Mouse (Mus musculus): ENCODE measurements at regions not wholly inside any gene's neighbourhood (a gene's known extent, or its start where the extent isn't known, plus 50 kb on each side); places are given as distances from the start of the nearest gene placed in this dataset.

DNA sequence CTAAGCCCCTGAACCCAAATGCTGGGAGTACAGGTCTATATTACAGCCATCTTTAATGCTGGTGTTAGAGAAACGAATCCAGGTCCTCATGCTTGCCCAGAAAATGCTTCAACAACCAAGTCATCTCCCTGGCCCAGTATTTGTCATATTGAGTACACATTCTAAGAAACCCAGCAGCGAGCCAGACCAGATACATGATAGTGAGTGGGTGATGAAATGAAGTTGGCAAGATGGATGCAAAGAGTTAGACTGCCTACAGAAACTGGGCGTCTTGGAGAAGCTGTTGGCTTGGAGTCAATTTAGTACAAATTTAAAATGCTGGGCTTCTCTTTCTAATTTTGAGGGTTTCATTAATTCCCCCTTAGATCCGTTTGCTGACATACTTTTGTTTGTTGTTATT is 203.1 kb upstream of the Pdzrn3 start:
- no peak for DNase-seq

DNA sequence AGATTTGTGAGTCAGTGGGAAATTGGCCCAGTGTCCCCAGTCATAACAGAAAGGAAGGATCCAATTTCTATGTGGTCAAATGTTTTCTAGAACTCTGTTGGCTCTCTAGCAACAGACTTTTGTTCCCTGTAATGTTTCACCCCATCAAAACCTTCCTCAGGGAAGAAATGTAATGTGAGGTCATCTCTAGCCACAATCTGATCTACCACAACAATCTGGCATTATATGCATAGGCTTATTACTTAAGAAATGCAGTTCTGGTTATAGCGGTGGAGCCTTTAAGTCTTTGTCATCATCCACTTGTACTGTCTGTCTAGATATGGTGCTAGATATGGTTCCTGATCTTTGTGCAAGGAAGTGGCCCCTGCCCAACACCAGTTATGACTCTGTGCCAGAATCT is 178.4 kb upstream of the Pdzrn3 start:
- no peak for DNase-seq

DNA sequence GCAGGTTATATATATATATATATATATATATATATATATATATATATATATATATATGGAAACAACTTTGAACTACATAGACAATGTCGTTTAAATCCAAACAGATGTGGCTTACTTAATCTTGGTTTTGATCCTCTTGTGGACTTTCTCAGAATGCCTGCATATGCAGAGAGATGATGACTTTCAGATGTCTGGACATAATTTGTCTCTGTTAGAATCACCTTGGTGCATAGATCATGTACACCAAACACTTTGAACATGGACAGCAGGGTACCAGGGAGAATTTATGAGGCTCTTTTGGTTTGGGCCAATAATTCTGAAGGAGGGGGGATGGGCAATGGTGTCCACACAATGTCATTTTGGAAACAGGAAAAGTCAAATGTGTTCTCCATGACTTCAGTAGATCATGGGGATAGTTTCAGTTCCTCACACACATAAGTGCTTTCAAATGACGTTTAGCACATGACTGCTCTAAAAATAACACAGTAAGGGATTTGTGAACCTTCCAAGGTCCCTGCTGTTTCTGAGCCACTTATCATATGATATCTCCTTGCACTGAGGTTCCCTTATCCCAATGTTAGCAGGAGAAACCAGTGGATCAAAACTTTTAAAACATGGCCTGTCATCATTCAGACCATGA is 177.4 kb upstream of the Pdzrn3 start:
- DNase-seq = no peak

DNA sequence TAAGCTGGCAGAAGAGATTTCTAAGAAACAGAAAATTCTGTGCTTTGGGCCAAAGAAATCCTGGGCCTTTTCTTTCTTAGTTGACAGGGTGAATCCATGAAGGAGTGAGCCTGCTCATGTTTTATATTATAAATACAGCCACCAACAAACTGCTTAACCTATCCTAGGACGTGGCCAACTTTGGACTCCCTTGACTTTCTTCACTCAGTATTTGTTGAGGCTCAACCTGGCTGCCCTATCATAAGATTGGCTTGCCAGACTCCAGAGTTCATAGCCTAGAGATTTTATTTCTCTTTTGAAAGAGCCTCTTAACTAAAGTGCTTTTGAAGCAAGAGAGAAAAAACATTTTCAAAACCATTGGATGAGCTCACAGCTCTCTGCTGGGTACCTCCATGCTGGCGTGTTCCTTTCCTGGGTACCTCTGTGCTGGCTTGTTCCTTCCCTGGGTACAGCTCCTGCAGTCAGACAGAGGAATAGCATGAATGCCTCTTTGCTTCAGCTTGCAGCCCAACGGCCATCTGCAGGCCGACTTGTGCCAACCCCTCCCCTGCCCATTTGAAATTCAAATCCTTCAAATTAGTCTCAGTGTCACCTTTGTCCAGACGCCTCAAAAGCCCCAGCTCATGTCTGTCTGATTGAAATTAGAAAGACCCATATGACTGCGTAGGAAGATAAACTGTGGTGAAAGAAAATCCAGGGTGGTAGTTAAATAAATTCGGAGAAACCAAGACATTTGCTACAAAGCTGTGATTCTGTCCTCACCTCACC is 173.0 kb upstream of the Pdzrn3 start:
- DNase-seq = peak; percentile 83 to 87

DNA sequence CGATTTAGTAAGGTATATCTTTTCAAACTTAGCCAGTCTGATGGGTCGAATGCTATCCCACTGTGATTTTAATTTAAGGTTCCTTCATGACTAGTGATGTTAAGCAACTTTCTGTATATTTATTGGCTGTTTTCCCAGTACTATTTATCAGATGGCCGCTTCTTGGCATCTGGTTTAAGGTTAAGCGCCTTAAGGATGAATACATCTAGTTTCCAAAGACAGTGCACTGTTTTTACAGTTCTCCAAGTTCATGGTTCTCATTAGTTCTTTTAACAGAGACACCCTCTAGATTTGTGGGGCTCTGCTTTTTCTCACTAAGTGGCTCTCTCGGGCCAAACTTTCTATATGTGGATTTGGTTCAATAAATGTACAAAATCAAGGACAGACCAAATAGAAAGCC is 159.9 kb upstream of the Pdzrn3 start:
- DNase-seq = no peak

DNA sequence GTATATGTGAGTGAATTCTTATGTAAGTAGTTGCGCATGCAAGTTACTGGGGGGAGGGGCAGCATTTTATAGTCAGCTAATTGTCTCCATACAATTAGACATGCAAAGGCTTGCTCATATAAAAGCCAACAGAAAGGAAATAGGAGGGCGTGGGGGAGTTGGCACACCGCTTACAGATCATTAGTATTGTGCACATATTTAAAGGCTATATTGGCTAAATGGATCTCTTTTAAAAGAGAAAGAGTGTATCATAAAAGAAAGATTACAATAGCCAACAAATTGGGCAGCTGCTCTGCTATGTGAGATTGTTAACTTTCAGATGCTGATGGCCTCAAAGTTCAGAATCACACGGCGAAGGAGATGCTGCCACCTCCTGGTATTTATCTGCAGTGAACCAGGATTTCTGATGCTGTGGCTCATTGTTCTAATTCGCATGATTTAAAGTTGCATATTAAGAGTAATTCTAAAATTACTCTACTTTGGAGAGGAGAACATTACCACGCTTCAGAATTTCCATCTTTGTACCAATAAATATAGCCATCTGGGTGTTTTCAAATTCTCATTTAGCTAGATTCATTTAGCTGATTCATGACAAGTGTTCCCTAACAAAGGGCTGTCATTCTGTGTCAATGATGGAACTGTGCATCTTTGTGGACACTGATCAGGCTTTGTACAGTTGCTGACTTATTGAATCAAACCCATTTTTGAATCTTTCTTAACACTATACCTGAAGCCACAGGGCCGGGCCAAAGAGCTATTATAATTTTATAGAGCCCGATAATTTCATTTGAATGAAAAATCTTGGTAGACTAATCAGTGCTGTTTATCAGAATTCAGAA is 156.7 kb upstream of the Pdzrn3 start:
- DNase-seq = peak; percentile 54 to 63

DNA sequence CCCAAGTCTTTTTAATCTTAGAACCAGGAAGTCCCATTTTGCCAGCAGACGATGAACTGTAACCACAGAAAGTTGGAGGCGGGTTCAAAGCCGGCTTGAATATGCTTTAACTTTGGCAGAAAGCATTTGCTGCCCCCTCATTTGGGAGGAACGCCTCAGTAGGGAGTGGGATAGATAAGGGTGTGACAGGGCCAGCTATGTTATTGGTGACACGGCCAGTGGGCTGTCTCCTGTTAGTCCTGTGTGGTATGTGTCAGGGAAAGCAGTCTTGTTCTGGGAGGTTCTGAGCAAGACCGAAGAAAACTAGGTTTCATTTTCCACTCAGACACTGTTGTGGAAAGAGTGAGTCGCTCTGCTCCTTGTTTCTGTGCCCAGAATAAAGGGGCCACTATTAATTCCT is 154.7 kb upstream of the Pdzrn3 start:
- DNase-seq = no peak

DNA sequence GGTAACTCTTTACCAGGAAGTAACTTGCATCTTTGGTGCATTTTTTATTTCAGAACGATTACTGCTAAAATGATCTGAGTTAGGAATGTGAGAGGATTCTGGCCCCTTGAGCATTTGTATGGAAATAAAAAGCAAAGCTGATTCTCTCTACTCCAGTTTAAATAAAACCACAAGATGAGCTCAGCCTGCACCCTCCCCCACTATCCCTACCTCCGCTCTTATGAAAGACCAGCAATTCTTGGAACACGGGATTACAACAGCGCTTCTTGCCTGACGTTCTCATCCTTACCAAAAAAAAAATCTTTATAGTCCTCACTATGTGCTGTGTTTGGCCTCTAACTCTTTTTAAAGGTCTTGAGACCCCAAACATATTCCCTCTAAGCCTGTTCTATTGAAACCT is 154.2 kb upstream of the Pdzrn3 start:
- no peak for DNase-seq

DNA sequence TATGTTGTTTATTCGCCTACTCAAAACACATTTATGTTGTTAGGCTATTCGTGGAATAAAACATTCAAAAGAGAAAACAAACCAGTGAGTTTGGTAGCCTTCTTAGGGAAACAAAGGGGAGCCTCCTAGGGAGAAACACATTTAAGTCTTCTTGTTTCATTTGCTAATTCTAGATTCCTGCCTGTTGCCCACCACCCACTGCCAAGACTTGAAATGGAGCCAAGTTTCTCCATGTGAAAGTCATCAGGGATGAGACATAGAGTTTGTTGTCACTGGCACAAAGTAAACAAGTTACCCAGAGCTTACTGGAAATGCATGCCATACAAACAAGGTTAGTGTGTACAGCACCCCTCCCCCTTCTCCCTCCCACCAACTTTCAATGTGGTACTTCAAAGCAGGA is 147.4 kb upstream of the Pdzrn3 start:
- DNase-seq = peak; percentile 35 to 42

DNA sequence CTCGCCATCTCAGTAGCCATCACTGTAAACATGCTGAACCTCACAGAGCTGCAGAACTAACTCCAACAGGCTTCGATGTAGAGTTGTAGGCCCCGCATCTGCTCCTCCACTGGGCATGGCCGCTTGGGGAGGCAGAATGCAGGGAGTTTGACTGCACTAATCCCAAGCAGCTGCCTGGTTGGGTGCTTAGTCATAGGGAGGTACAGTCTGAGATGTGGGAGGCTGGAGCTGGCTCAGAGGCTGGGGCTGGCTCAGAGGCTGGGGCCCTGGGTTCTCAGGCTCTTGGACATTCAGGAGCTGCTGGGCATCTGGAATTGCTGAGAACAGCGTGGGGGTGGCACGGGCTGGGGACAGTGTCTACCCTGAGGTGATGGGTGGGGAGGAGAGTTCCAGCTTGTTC is 143.6 kb upstream of the Pdzrn3 start:
- no peak for DNase-seq

DNA sequence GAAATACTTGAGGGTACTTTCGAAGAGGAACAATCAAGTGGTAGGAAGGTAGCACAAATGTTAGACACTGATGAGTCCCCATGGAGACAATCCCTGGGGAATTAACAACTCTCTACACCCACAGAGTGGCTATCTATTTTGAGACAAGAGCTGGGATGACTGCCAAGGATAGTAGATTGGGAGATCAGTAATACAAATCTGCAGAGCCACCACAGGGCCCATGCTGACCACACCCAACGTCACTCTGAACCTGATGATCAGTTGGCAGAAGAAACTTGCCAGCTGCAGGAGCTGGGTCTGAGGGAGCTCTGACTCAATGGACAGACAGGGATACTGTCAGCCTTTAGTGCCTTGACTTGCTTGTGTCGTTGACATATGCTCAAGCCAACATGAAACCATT is 143.1 kb upstream of the Pdzrn3 start:
- DNase-seq = no peak

DNA sequence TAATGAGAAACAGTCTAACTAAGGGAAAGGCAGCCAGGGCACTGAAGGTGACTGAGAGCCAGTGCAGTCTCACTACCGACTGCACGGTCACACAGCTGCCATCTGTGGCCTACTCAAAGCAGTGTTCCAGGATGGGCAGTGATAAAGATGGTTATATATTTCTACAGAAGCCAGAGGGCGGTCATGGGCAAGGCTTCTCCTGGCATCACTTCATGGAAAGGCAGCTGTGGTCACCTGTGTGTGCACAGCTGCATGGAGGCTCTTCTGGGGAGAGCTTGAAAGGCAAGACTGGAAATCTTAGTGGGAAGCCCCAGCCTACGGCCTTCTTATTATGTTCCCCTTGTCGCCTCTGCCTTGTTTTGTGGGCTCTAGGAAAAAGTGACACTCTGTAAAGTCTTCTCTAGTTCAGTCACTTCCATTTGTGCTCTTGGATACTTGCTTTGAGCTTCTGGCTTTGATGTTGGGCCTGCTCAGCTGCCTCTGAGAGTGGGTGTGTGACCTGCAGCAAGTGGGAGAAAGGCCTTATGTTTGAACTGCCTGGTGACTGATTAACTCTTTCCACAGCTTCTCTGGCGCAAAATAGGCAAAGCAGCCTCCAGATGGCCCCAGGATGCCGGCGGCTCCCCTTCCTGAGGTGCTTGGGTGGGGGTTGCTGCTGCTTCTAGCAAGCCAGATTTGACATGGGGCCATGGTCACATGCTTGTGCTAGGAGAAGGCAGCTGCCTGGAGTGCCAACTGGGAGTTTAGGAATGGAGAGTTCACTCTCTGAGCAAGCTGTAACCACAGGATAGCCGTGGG is 141.4 kb upstream of the Pdzrn3 start:
- DNase-seq = peak in 1 of 2 experiments; percentile 29

DNA sequence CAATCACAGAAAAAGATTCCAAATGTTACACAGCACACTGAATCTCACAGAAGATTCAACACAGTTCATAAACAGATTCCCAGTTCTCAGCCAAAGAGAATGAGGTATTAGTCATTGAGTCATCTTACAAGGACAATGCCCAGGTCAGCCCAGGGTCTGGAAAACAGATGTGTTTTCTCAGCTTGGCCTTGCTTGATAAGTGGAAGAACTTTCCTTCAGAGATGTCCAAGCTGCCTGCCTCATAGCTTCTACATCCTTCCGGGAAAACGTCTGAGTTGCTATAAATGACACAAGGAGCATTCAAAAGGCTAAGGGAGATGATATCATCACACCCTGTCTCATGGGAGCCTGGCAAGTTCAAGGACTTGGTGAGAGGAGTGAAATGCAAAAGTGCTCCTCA is 139.9 kb upstream of the Pdzrn3 start:
- DNase-seq = no peak

DNA sequence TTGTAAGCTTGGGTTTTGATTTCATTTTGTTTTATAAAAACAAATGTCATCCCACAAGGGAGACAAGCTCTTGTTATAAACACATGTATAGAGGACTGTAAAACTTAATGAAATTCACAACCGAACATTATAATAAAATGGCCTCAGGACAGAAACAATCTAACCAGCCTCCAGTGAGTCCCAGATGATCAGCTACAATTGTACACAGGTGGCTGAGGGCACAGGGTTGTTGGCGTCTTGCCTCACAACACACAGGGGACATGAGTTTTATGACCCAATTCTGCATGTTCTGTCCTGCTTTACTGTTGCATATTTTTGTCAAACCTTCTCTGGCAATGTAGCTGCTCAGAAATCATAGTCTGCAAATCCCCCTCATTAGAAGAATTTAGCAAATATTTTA is 136.0 kb upstream of the Pdzrn3 start:
- peak in 1 of 2 experiments; percentile 43 for DNase-seq

DNA sequence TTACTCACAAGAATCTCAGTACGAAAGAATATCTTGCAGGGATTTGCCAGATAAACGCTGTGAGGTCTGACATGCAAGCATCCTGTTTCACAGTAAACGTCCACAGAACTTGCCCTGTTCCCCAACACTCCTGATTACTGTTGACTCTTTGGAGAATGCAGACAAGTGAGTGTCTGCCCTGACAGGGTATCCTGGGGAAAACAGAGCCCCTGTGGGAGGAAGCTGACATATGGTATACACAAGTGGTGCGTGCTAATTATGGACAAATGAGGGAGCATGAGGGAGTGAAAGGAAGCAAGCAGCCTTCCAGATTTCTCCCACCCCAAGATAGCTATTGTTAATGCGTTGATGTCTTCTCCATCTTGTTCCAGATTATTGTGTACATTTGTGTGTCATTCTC is 124.5 kb upstream of the Pdzrn3 start:
- DNase-seq = no peak

DNA sequence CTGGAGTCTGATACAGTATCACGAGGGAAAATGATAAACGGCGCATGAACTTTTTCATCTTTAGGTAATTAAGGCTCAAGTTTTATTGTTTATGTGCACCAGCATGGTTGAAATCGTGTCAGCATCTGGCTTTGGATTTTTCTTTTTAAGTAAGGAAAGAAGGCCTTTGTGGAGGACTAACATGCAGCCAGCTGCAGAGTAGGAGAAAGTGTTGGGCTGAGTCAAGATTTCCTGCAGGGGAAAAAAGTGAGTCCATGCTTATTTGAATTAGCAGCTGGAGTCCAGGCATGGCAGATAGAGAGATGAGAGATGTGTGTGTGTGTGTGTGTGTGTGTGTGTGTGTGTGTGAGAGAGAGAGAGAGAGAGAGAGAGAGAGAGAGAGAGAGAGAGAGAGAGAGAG is 124.0 kb upstream of the Pdzrn3 start:
- DNase-seq = no peak

DNA sequence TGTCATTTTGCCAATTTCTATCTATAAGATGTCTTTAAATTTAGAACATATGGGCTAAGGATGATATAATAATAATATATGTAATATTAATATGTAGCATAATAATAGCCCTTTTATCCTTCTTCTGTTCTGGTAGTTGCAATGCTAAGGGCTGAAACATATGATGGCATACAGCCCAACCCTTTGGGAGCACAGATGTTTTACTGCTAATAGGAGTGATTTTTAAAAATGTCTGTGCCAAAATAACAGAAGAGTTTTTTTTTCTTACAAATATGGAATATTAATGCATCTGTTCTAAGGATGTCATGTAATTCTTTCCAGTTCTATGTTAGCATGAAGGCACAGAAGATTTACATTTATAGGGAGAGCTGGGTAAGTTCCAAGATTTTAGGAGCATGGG is 122.5 kb upstream of the Pdzrn3 start:
- no peak for DNase-seq

DNA sequence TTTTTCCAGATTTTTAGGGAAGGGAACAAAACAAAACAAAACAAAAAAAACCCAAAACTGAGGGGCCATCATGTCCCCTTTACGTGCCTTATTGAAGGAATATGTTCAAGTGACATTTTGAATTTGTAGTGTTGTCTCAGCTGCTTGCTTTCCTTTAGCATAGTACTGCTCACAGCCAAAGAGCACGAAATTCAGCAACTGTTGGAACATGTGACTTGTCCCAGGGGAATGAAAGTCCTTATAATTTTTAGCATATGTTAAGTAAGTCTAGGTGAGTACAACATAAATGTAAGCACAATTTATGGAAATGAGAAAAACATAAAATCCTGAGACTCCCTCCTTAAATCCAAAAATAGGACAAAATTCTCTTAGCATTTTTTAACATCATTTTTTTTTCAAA is 110.8 kb upstream of the Pdzrn3 start:
- no peak for DNase-seq

DNA sequence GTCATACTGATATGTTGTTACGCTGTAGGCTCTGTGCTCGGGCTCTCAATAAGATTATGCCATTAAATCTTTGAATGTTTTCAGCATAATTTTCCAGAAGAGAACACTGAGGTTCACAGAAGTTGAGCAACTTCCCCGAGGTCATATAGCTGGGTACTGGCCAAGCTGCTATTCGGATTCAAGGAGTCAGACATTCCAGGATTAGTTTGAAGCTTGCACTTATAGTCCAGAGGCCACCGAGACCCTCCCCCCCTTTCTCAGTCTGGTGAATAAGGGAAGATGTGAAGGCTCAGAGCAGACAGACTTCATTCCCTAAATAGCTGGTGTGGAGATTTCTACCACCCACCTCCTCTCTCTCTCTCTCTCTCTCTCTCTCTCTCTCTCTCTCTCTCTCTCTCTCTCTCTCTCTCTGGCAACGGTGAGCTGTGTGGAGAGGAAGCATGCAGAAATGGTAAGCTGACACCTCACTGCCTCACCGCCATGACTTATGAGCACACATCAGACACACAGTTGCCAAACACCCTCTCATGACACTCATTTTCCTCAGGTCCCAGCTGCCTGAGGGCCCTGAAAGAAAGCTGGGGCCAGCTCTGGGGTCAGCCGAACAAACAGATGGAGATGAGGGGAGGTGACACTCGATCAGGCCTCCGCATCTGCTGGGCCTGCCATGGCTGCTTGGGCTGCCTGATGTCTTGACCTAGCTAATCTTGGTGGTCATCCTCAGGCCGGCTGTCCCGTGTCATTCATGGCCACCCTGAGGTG is 107.0 kb upstream of the Pdzrn3 start:
- no peak for DNase-seq

DNA sequence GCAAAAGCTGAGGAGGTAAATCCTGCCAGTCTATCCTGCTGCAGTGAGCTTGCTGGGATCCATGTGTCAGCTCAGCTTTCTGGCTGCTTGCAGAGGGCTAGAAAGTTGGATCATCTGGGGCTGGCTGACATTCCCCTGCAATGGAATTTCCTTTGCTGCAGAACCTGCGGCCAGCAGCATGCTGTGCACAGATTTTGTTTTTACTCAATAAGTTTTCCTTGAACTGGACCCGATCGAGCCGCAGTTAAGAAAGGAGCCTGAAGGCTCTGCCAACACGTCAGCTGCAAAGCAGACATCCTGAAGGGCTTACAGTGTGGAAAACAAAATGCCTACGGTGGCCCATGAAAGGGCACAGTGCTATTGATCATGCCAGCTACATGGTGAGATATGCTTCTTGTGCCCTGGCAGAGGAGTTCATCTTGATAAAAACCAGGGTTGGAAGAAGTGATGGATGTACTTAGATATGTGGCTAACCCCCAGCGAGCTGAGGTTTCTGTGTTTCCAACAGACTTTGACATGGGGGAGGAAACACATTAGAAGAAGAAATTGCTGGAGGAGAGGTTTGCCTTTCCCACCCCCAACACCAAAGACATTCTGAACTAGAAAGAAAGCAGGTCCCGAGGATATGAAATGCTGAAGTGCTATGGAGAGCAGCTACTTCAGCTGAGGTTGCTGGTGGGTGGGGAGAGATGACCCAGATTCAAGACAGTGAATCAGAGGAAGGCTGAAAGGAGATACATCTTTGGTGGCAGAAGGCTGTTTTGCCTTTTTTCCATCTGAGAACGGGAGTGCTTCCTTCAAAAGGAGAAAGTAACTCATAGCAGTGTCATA is 105.2 kb upstream of the Pdzrn3 start:
- peak; percentile 63 to 83 for DNase-seq

DNA sequence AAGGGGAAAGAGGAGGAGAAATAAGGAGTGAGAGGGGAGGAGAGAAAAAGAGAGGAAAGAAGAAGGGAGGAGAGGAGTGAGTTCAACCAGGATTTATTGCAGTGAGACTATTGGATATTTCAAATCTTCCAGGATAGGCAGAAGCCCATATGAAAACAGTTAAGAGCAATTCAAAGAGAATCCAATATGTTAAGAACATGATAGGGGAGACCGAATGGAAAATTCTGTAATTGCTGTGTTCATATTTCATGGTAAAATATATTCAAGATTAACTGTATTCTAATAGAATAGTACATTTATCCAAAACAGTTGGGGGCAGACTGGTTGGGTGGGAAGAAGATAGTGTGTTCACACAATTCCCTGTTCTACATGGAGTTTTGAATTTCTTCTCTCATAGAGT is 96.3 kb upstream of the Pdzrn3 start:
- DNase-seq = no peak
